In the genomic region with DNA sequence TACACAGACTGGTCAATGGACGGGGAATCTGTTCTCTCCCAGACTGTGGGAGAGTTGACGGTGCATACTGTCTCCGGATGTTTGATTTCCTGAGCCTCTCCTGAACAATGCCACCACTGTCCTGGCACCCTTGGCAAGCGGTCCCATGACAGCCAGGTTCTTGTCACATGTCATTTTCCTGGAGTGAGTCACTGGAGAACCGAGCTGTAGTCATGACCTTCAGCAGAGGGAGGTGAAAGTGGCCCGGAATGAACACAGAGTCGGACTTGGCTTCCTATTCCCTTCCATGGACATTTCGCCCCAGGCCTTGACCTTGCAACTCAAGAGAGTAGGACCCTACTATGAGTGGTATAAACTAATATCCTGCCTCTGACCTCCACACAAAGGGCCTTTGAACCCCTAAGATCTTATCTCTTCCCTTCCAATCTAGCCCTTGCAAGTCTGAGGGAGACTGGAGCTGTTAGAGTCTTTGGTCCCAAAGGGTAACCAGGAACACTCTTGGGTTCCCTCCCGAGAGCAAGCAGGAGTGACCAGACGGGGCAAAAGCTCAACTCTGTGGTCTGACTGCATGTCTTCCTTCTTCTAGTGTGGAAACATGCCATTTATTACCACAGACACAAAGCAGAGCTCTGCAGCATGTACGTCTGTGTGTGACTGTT, we compare ENCODE assay signal across 10 mouse cellular contexts.
A peak's percentile ranks its signal among the peaks of the same experiment; 100 is the strongest.
DNase-seq lines count a peak whose midpoint lies in the region; ATAC-seq lines count a peak whose summit lies in the region.
"Had no signal": no experiment of that assay in that cellular context is flagged by ENCODE, and none has a peak within 500 bp of the region (broad histone marks: within the 10 kb centered on the region; RNA-seq: fewer than 3 reads in every experiment).

No protein-coding gene starts in this region.

- H3K9me3 ChIP-seq in heart, embryonic 13.5 days: no peaks in the 10 kb centered on the region
- no peaks in the 10 kb centered on the region for H3K9me3 ChIP-seq in midbrain, embryonic 10.5 days (replicated peaks)
- H3K9me3 ChIP-seq in forebrain, embryonic 13.5 days (replicated peaks): no peaks in the 10 kb centered on the region
- H3K9me3 ChIP-seq: forebrain, embryonic 10.5 days; G1E had no signal

- ATAC-seq in heart, embryonic 13.5 days (ENCODE audit: extremely low read depth, insufficient number of reproducible peaks, low FRiP score, low TSS enrichment): no peak
- ATAC-seq in forebrain, embryonic 13.5 days: no peak

- peak overlapping the region; percentile 66 for H3K27ac ChIP-seq in heart, embryonic 13.5 days (replicated peaks)
- no peak overlapping the region for H3K27ac ChIP-seq in midbrain, embryonic 10.5 days (replicated peaks)
- no peak overlapping the region for H3K27ac ChIP-seq in forebrain, embryonic 13.5 days
- H3K27ac ChIP-seq: forebrain, embryonic 10.5 days had no signal

- H3K4me1 ChIP-seq in heart, embryonic 13.5 days: peaks cover 27% of the 10 kb centered on the region
- H3K4me1 ChIP-seq in midbrain, embryonic 10.5 days: peaks cover 16% of the 10 kb centered on the region
- no peaks in the 10 kb centered on the region for H3K4me1 ChIP-seq in forebrain, embryonic 13.5 days

- intact Hi-C loops in left cerebral cortex, postnatal 25 days (cut with DNase I): no loop called here

- WGBS in heart, embryonic 13.5 days: 38% methylated on average over 11 of the region's 11 CpGs
- 85% methylated on average over 11 of the region's 11 CpGs for WGBS in midbrain, embryonic 10.5 days
- 83% methylated on average over 11 of the region's 11 CpGs for WGBS in forebrain, embryonic 13.5 days

- H3K9ac ChIP-seq in heart, embryonic 13.5 days: no peak overlapping the region
- no peak overlapping the region for H3K9ac ChIP-seq in forebrain, embryonic 13.5 days

- no peaks in the 10 kb centered on the region for H3K36me3 ChIP-seq in heart, embryonic 13.5 days
- no peaks in the 10 kb centered on the region for H3K36me3 ChIP-seq in midbrain, embryonic 10.5 days
- H3K36me3 ChIP-seq in forebrain, embryonic 13.5 days (ENCODE audit: poor library complexity, severe bottlenecking): no peaks in the 10 kb centered on the region
- H3K36me3 ChIP-seq: forebrain, embryonic 10.5 days; G1E had no signal

- DNase-seq in 3T3-L1 (ENCODE audit: low read depth, low spot score): peak; percentile 24
- DNase-seq in adrenal gland, adult (ENCODE audit: inconsistent age in 2 of 2, low spot score in 1 of 2): peak; percentile 82 to 93
- peak; percentile 61 to 81 for DNase-seq in kidney, postnatal 25 days
- no peak for DNase-seq in midbrain, embryonic 10.5 days (ENCODE audit: low spot score)
- no peak for DNase-seq in left cerebral cortex, postnatal 25 days (ENCODE audit: low spot score in 2 of 2)
- no peak for DNase-seq in spleen, postnatal 4 days (ENCODE audit: low spot score in 2 of 2)

- no peaks in the 10 kb centered on the region for H3K27me3 ChIP-seq in heart, embryonic 13.5 days (replicated peaks)
- peaks cover 12% of the 10 kb centered on the region; the same call in 1 of the 2 replicates for H3K27me3 ChIP-seq in midbrain, embryonic 10.5 days (ENCODE audit: low read depth, poor library complexity, severe bottlenecking)
- H3K27me3 ChIP-seq in forebrain, embryonic 13.5 days: no peaks in the 10 kb centered on the region

- H3K4me3 ChIP-seq in heart, embryonic 13.5 days: no peak overlapping the region
- no peak overlapping the region for H3K4me3 ChIP-seq in midbrain, embryonic 10.5 days
- H3K4me3 ChIP-seq in forebrain, embryonic 13.5 days: no peak overlapping the region
- H3K4me3 ChIP-seq: forebrain, embryonic 10.5 days had no signal

- H3K4me2 ChIP-seq in heart, embryonic 13.5 days: no peak overlapping the region
- no peak overlapping the region for H3K4me2 ChIP-seq in forebrain, embryonic 13.5 days

Comparison
In these comparisons a context has a peak if more than half of its experiments do, and no peak if none do; other contexts are left out.
1. DNase-seq: peak in 3T3-L1 (single experiment), adrenal gland, adult (2 of 2) and kidney, postnatal 25 days (2 of 2); none in midbrain, embryonic 10.5 days (single experiment), left cerebral cortex, postnatal 25 days (0 of 2) and spleen, postnatal 4 days (0 of 2).